Mouse (Mus musculus): Measurements from ENCODE around the gene Notch1. TPM values are rescaled to one million over a fixed set of nuclear protein-coding genes. Genes with fewer than 3 reads are reported as not detected.

Gene Notch1
- total and polyA plus RNA-seq, 3 experiments, result 0.06 TPM; not detected in 2

GRCm38 (mm10) chr2:26555076-26555475, 38.6 kb upstream of the Notch1 start:
- Histone ChIP-seq H3K27ac (ENCODE audit: control insufficient read depth, low read depth, low read length) (no peak overlapping the region), H3K27me3 (ENCODE audit: control insufficient read depth in 1 of 2, insufficient read depth in 2 of 2, low read length in 2 of 2) (no peaks in the 10 kb centered on the region; a peak in 1 of 4 replicates), H3K9ac (ENCODE audit: control insufficient read depth, low read depth, low read length, poor library complexity, severe bottlenecking) (no peak overlapping the region), H3K36me3 (ENCODE audit: control insufficient read depth in 1 of 2, insufficient read depth in 2 of 2, low read length in 2 of 2) (no peaks in the 10 kb centered on the region), H3K4me1 (ENCODE audit: control insufficient read depth in 1 of 2, insufficient read depth in 2 of 2, low read length in 2 of 2) (no peaks in the 10 kb centered on the region), H3K9me3 (replicated peaks; ENCODE audit: insufficient read depth, low read length) (no peaks in the 10 kb centered on the region), H3K4me3 (ENCODE audit: control insufficient read depth in 1 of 2, insufficient read depth in 1 of 2, low read depth in 2 of 2, low read length in 2 of 2) (no peak overlapping the region), H3K79me2 (ENCODE audit: control insufficient read depth, insufficient read depth, low read length, poor library complexity) (no peaks in the 10 kb centered on the region)
- DNase-seq (ENCODE audit: low read depth, low spot score), result no peak
- no peak for TF ChIP-seq ELF1 (IDR thresholded peaks at IDR 0.05; ENCODE audit: low read depth, low read length)
- TF ChIP-seq TBP (IDR thresholded peaks at IDR 0.05; ENCODE audit: low read depth, low read length), result no peak
- no peak for TF ChIP-seq SIN3A (IDR thresholded peaks at IDR 0.05; ENCODE audit: low read length)
- TF ChIP-seq ETS1 (IDR thresholded peaks at IDR 0.05; ENCODE audit: low read depth, low read length), result no peak
- TF ChIP-seq ZC3H11A (IDR thresholded peaks at IDR 0.05; ENCODE audit: low read depth, low read length), result no peak
- no peak for TF ChIP-seq POLR2AphosphoS2 (IDR thresholded peaks at IDR 0.05; ENCODE audit: low read length)
- TF ChIP-seq TCF12 (IDR thresholded peaks at IDR 0.05; ENCODE audit: low read depth, low read length), result no peak
- no peak for TF ChIP-seq MEF2A (IDR thresholded peaks at IDR 0.05; ENCODE audit: extremely low read depth, insufficient replicate concordance, low read depth, low read length, poor library complexity, severe bottlenecking)
- TF ChIP-seq NELFE (IDR thresholded peaks at IDR 0.05; ENCODE audit: low read depth, low read length), result no peak
- TF ChIP-seq MYB (IDR thresholded peaks at IDR 0.05; ENCODE audit: low read depth, low read length), result no peak
- no peak for TF ChIP-seq CHD1 (IDR thresholded peaks at IDR 0.05; ENCODE audit: low read depth, low read length)
- TF ChIP-seq USF1 (IDR thresholded peaks at IDR 0.05; ENCODE audit: low read depth, low read length), result no peak
- TF ChIP-seq POLR2A (IDR thresholded peaks at IDR 0.05; ENCODE audit: control insufficient read depth in 1 of 2, insufficient read depth in 1 of 2, low read depth in 1 of 2, low read length in 2 of 2, poor library complexity in 1 of 2), result no peak
- TF ChIP-seq POLR2AphosphoS5 (IDR thresholded peaks at IDR 0.05; ENCODE audit: borderline replicate concordance, low read depth, low read length), result no peak

DNA sequence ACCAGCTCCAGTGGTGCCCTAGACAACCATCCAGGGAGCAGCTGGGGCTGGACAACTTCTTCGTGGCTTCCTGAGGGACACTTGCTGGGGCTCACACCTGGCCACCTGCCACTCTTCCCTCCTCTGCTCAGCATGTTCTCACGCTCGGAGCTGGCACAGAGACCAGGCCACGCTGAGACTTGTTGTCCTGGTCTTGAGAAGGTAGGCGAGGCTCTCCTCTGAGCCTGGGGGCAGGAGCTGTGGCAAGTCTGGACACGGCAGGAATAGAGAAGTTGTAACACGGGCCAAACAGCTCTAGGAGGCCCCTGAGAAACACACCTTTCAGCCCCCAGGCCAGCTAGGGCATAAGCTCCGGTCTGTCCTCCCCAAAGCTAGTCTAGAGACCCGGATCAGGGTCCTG, 37.4 kb upstream of the Notch1 start:
- H3K9ac ChIP-seq (ENCODE audit: control insufficient read depth, low read depth, low read length, poor library complexity, severe bottlenecking), result no peak overlapping the region
- no peak overlapping the region for H3K27ac ChIP-seq (ENCODE audit: control insufficient read depth, low read depth, low read length)
- no peaks in the 10 kb centered on the region for H3K9me3 ChIP-seq (replicated peaks; ENCODE audit: insufficient read depth, low read length)
- no peaks in the 10 kb centered on the region for H3K4me1 ChIP-seq (ENCODE audit: control insufficient read depth in 1 of 2, insufficient read depth in 2 of 2, low read length in 2 of 2)
- H3K27me3 ChIP-seq (ENCODE audit: control insufficient read depth in 1 of 2, insufficient read depth in 2 of 2, low read length in 2 of 2), result no peaks in the 10 kb centered on the region; a peak in 1 of 4 replicates
- H3K79me2 ChIP-seq (ENCODE audit: control insufficient read depth, insufficient read depth, low read length, poor library complexity), result no peaks in the 10 kb centered on the region
- no peaks in the 10 kb centered on the region for H3K36me3 ChIP-seq (ENCODE audit: control insufficient read depth in 1 of 2, insufficient read depth in 2 of 2, low read length in 2 of 2)
- H3K4me3 ChIP-seq (ENCODE audit: control insufficient read depth in 1 of 2, insufficient read depth in 1 of 2, low read depth in 2 of 2, low read length in 2 of 2), result no peak overlapping the region
- DNase-seq (ENCODE audit: low read depth, low spot score), result no peak
- TF ChIP-seq TAL1 (IDR thresholded peaks at IDR 0.05; ENCODE audit: low read length) (no peak), SIN3A (IDR thresholded peaks at IDR 0.05; ENCODE audit: low read length) (no peak), BHLHE40 (IDR thresholded peaks at IDR 0.05; ENCODE audit: borderline replicate concordance, low read depth, low read length) (no peak), GATA1 (IDR thresholded peaks at IDR 0.05; ENCODE audit: low read depth, low read length) (no peak), POLR2AphosphoS2 (IDR thresholded peaks at IDR 0.05; ENCODE audit: low read length) (no peak), ZMIZ1 (IDR thresholded peaks at IDR 0.05; ENCODE audit: low read depth, low read length) (no peak), USF2 (IDR thresholded peaks at IDR 0.05; ENCODE audit: borderline replicate concordance in 1 of 2, insufficient read depth in 1 of 2, low read depth in 1 of 2, low read length in 2 of 2) (no peak), ZNF384 (IDR thresholded peaks at IDR 0.05; ENCODE audit: low read depth, low read length) (no peak), CTCF (IDR thresholded peaks at IDR 0.05 in 2 of 3, conservative IDR thresholded peaks at IDR 0.05 in 1 of 3; ENCODE audit: control insufficient read depth in 1 of 3, insufficient read depth in 1 of 3, low read depth in 2 of 3, low read length in 3 of 3, poor library complexity in 1 of 3, severe bottlenecking in 1 of 3) (no peak), TBP (IDR thresholded peaks at IDR 0.05; ENCODE audit: low read depth, low read length) (no peak), SMC3 (IDR thresholded peaks at IDR 0.05; ENCODE audit: low read depth, low read length) (no peak), JUND (IDR thresholded peaks at IDR 0.05; ENCODE audit: low read depth, low read length) (no peak), NELFE (IDR thresholded peaks at IDR 0.05; ENCODE audit: low read depth, low read length) (no peak), POLR2A (IDR thresholded peaks at IDR 0.05; ENCODE audit: control insufficient read depth in 1 of 2, insufficient read depth in 1 of 2, low read depth in 1 of 2, low read length in 2 of 2, poor library complexity in 1 of 2) (no peak), TCF12 (IDR thresholded peaks at IDR 0.05; ENCODE audit: low read depth, low read length) (no peak), POLR2AphosphoS5 (IDR thresholded peaks at IDR 0.05; ENCODE audit: borderline replicate concordance, low read depth, low read length) (no peak), E2F4 (IDR thresholded peaks at IDR 0.05; ENCODE audit: borderline replicate concordance, low read depth, low read length) (no peak), MAX (IDR thresholded peaks at IDR 0.05; ENCODE audit: low read length) (no peak), UBTF (IDR thresholded peaks at IDR 0.05; ENCODE audit: borderline replicate concordance, insufficient read depth, low read depth, low read length) (no peak), NRF1 (IDR thresholded peaks at IDR 0.05; ENCODE audit: insufficient read depth, low read depth, low read length, poor library complexity, severe bottlenecking) (no peak)

Data from MEL (cell line).